ENCODE assay signal across 9 mouse cellular contexts in genomic region chr8:120319449-120319848, GRCm38 (mm10).
DNase-seq lines count a peak whose midpoint lies in the region; ATAC-seq and TF ChIP-seq lines count a peak whose summit lies in the region.
"Had no signal": no experiment of that assay in that cellular context is flagged by ENCODE, and none has a peak within 500 bp of the region (broad histone marks: within the 10 kb centered on the region; RNA-seq: fewer than 3 reads in every experiment).

No protein-coding gene starts in this region.

- no peak overlapping the region for H3K9ac ChIP-seq in liver, embryonic 14.5 days (replicated peaks)
- no peak overlapping the region for H3K9ac ChIP-seq in neural tube, embryonic 12.5 days
- H3K9ac ChIP-seq: embryonic facial prominence, embryonic 15.5 days had no signal

- no peaks in the 10 kb centered on the region for H3K9me3 ChIP-seq in liver, embryonic 14.5 days (ENCODE audit: control insufficient read depth, low read length)
- no peaks in the 10 kb centered on the region for H3K9me3 ChIP-seq in neural tube, embryonic 12.5 days
- H3K9me3 ChIP-seq: embryonic facial prominence, embryonic 15.5 days had no signal

- 0 out of 2 replicates have a peak, but pooled peaks cover 2% of the 10 kb centered on the region for H3K4me1 ChIP-seq in cortical plate, adult 2 months (ENCODE audit: control insufficient read depth, insufficient read depth, low read length)
- peaks cover 3 to 14% of the 10 kb centered on the region in 2 experiments; a peak in 3 of 4 replicates for H3K4me1 ChIP-seq in liver, embryonic 14.5 days (replicated peaks; ENCODE audit: control insufficient read depth in 2 of 2, insufficient read depth in 2 of 2, low read length in 1 of 2)
- peaks cover 49% of the 10 kb centered on the region for H3K4me1 ChIP-seq in neural tube, embryonic 12.5 days

- 16% methylated on average over 7 of the region's 7 CpGs for WGBS in liver, embryonic 14.5 days (ENCODE audit: insufficient replicate concordance)
- 21% methylated on average over 7 of the region's 7 CpGs for WGBS in neural tube, embryonic 12.5 days

- no peak overlapping the region for H3K27ac ChIP-seq in cortical plate, adult 2 months (ENCODE audit: insufficient read depth, low read length)
- no peak overlapping the region for H3K27ac ChIP-seq in liver, embryonic 14.5 days
- no peak overlapping the region for H3K27ac ChIP-seq in neural tube, embryonic 12.5 days
- H3K27ac ChIP-seq: embryonic facial prominence, embryonic 15.5 days had no signal

- TF ChIP-seq EP300 in liver, embryonic 14.5 days (IDR thresholded peaks at IDR 0.05; ENCODE audit: low read depth), result no peak

- peak overlapping the region; percentile 48 for H3K4me2 ChIP-seq in liver, embryonic 14.5 days (ENCODE audit: low read depth)
- H3K4me2 ChIP-seq in neural tube, embryonic 12.5 days (replicated peaks), result no peak overlapping the region
- H3K4me2 ChIP-seq: embryonic facial prominence, embryonic 15.5 days had no signal

- no peak overlapping the region for H3K4me3 ChIP-seq in cortical plate, adult 2 months (ENCODE audit: insufficient read depth, low read length)
- H3K4me3 ChIP-seq in liver, embryonic 14.5 days (ENCODE audit: insufficient read depth in 1 of 2, low read depth in 2 of 2, low read length in 2 of 2), result no peak overlapping the region
- no peak overlapping the region for H3K4me3 ChIP-seq in neural tube, embryonic 12.5 days
- H3K4me3 ChIP-seq: embryonic facial prominence, embryonic 15.5 days had no signal

- H3K27me3 ChIP-seq in liver, embryonic 14.5 days (ENCODE audit: control insufficient read depth, insufficient read depth, low read length), result no peaks in the 10 kb centered on the region
- no peaks in the 10 kb centered on the region for H3K27me3 ChIP-seq in neural tube, embryonic 12.5 days (replicated peaks)
- H3K27me3 ChIP-seq: embryonic facial prominence, embryonic 15.5 days had no signal

- no peak for TF ChIP-seq POLR2A in cortical plate, adult 2 months (IDR thresholded peaks at IDR 0.05; ENCODE audit: extremely low read depth, insufficient read depth, low read length)

- TF ChIP-seq CTCF in cortical plate, adult 2 months (IDR thresholded peaks at IDR 0.05; ENCODE audit: extremely low read depth, insufficient read depth, low read length), result peak; percentile 99
- TF ChIP-seq CTCF in liver, embryonic 14.5 days (IDR thresholded peaks at IDR 0.05; ENCODE audit: low read depth), result peak; percentile 100

- H3K36me3 ChIP-seq in liver, embryonic 14.5 days (replicated peaks; ENCODE audit: control insufficient read depth, insufficient read depth, low read depth), result no peaks in the 10 kb centered on the region
- H3K36me3 ChIP-seq in neural tube, embryonic 12.5 days, result no peaks in the 10 kb centered on the region
- H3K36me3 ChIP-seq: embryonic facial prominence, embryonic 15.5 days had no signal

- DNase-seq in B cell, adult 2 months, result peak; percentile 90 to 91
- peak; percentile 76 for DNase-seq in adipocyte (ENCODE audit: low spot score)
- peak; percentile 96 for DNase-seq in heart, adult 11 months
- peak; percentile 56 to 73 for DNase-seq in kidney, adult 8-10 months
- DNase-seq in liver, embryonic 14.5 days (ENCODE audit: low read depth in 3 of 3, low spot score in 3 of 3), result peak; percentile 68 to 72 (median 72)
- peak; percentile 65 for DNase-seq in testis, postnatal 14 days (ENCODE audit: low spot score)

- ATAC-seq in liver, embryonic 14.5 days (ENCODE audit: insufficient read depth), result peak; percentile 77
- peak; percentile 23; the same call in 1 of the 2 replicates for ATAC-seq in neural tube, embryonic 12.5 days (ENCODE audit: low FRiP score, low read depth)
